Mouse (Mus musculus) spleen, adult 18-20 months (tissue): ENCODE data around the gene Dse.
"Not testable (repeated sequence)": the region's sequence is repeated elsewhere in the genome, so short reads cannot be mapped to it uniquely, and the experiment has no call there.

Source experiments
- DNase-seq, 2 experiments: peaks; one replicate each; pipeline ENCODE4 v3.0.0; 2022; ENCODE audit warnings: mixed read lengths in 2 of 2

Dse gene

DNA sequence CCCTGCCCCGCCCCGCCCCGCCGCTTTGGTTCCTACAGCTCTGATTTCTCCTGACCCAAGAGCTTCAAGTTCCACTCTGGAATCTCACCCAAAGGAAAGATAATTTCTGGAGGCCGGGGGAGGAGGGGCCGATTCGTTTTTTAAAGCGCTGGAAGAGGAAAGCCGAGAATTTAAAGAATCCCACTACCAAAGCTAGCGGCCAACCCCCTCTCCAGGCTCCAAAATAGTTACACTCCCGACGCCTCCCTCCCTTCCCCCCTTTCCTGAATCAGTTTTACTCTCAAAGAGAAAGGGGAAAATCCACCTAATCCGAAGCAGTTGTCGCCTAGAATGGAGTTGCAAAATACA lies at the start of gene Dse:
TSS of gene Dse (minus strand) at position 213 of the 348 bp plus-strand sequence.
- no peak for DNase-seq

DNA sequence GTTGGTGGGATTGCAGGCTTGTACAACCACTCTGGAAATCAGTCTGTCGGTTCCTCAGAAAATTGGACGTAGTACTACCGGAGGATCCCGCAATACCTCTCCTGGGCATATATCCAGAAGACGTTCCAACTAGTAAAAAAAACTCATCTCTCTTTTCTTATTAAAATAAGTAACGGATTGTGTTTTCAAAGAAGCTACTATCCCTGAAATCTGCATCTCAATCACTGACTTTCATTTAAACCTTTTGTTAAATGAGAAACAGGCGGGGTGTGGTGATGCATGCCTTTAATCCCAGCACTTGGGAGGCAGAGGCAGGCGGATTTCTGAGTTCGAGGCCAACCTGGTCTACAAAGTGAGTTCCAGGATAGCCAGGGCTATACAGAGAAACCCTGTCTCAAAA lies 45.3 kb upstream of the Dse start:
- DNase-seq: not testable (repeated sequence)

- DNase-seq: no peak
These were observed 42.1 kb upstream of the Dse start for GRCm38 (mm10) chr10:34249594-34249993.

DNA sequence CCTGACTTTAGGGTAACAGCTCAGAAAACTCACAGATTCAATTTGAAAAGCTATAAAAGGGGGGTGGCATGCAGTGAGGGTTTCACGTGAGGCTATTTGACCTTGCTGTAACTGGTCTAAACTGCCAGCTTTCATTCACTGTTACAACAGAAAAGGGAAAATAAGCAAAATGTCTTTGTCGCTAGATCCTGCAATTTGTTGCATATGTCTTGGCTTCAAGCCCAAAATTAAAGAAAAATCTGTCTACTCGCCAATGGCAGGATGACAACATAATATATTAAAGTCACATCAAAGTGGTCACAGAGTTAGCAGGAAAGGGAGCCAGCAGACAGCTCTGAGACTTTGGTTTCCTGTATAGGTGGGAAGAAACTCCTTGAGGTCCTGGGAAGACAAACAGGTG lies 40.2 kb upstream of the Dse start:
- no peak for DNase-seq

GRCm38 (mm10) chr10:34246106-34246505 lies 38.6 kb upstream of the Dse start:
- no peak for DNase-seq

DNA sequence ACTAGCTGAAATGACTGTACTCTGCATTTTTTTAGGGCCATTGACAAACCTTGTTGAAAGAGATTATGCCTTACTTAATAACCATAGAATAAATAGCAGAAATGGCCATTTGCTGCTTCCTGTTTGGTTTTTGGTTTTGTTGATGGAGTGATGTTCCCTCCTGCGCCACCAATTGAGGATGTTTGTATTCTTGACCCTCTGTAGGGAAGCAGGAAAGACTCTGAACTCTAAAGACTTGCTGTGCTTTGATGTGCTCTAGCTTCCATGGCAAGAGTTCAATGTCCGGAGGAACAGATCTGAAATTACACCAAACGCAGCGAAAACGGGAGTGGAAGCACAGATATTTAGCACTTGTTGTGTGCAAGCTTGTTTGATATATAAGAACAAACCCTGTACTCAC lies 37.2 kb upstream of the Dse start:
- DNase-seq: no peak

GRCm38 (mm10) chr10:34238536-34238935 lies 31.0 kb upstream of the Dse start:
- DNase-seq: no peak

DNA sequence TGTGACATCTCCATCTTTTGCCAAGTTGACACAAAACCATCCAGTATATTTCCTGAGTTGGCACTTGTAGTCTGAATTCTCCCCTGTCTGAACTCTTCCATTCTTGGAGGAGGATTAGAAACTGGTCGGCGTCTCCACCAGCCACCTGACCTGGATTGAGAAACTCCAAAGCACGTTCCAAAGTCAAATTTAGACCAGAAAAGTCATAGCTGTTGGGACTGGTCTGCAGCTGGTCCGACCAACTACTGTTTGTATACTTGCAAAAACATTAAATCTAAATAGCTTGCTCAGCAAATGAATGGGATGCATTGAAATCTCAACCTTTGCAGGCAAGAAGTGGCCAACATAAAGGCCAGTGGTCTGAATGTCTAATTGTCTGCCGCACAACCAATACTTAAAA lies 29.1 kb upstream of the Dse start:
- DNase-seq: no peak

DNA sequence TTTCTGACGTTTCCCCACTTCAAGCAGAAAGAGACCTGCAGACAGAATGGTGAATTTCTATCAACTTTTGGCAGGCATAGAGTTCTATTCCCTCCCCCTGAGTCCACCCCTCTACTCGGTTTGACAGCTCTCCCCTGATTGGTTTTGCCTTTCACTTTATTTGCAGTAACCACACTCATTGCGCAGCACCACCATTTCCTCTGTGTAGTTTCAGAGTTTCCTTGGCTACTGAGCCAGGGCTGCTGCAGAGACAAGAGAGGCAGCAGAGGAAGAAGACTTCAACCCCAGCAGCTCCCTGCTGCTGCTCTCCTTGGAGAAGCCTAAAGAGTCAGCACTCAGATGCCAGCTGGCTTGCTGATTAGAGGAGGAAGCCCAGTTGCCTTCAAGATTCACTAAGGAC lies 27.9 kb upstream of the Dse start:
- peak in 1 of 2 experiments; percentile 6 for DNase-seq

DNA sequence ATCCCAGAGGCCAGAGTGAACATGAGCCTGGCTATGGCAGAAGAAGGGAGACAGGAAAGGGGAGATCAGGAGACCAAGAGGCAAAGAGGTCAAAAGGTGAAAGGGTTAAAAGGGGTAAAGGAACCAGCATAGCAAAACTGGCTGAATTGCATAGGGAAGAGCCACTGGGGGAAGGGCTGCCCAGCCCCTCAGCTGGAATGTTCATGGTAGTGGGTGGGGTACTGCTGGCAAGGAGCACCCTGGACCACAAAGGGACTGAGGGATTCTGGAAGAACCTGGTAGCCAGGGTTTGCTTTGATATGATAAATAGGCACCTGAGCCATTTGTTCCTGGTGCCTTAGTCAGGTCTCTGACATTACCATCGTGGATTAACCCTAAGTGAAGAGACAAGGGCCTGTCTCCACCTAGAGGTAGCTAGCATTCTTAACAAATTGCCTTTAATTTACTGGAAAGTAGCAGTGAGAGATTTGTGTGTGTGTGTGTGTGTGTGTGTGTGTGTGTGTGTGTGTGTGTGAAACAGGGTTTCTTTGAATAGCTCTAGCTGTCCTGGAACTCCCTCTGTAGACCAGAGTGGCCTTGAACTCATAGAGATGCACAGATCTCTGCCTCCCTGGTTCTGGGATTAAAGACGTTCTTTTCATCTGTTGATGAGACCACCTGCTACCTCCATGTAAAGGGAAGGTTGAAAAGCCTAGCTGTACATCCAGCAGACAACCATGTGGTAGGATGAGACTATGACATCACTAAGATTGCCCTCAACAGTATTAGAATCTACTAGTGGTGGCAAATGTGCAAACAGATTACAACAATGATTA lies 26.6 kb upstream of the Dse start:
- DNase-seq: no peak

DNA sequence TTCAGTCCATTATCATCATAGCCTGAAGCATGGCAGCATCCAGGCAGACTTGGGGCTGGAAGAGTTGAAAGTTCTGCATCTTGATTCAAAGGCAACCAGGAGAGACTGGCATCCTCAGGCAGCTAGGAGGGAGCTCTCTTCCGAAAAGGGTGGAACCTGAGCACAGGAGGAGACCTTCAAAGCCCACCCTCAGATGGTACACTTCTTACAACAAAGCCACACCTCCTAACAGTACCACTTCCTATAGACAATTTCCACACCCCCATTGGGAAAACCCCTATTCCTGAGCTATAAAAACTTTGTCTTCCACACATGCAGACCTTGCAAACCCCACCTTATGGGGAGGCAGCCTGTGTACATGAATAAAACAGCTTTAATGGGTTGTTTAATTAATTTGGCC lies 25.9 kb upstream of the Dse start:
- no peak for DNase-seq

- DNase-seq: no peak
These were observed 22.7 kb upstream of the Dse start for GRCm38 (mm10) chr10:34230121-34230675.

- no peak for DNase-seq
These were observed 22.0 kb upstream of the Dse start for GRCm38 (mm10) chr10:34229491-34229890.

GRCm38 (mm10) chr10:34223660-34224059 lies 16.1 kb upstream of the Dse start:
- DNase-seq: no peak

DNA sequence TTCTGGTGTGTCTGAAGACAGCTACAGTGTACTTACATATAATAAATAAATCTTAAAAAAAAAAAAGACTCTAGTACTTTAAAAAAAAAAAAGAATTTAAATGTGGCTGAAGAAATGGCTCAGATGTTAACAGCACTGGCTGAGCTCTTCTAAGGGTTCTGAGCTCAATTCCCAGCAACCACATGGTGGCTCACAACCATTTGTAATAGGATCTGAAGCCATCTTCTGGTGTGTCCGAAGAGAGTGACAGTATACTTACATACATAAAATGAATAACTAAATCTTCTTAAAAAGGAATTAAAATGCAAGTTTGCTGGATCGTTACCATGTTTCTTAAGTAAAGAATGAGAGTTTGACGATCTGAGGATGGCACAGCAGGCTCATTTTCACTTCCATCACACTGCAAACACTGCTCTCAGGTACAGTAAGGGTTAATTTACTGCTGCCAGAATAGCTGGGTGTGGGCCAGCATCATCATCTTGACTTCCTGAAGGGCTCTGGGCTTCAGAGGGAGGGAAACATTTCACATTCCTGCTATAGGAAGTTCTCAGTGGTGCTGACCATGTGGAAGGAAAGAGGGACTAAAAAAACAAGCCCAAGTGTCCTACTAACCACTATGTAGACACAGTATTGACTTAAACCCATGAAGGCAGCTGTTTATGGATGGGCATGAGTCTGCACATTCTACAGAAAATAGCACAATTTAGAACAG lies 14.6 kb upstream of the Dse start:
- no peak for DNase-seq

DNA sequence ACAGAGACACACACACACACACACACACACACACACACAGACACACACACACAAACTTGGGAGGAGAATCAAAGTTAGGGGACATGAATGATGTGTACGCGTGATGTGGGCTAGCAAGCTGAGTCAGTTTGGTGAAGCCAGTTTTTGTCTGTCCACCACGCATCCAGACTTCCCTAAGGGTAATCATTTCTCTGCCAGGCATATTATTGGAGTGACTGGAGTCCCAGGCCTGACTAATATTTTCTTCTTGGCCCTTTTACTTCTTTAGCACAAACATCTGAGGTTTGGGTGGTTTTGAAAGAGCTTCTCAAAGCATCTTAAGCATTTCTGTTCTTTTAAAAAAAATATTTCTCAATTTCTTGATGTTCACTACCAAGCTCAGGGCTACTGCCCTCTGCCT lies 10.7 kb upstream of the Dse start:
- DNase-seq: no peak

GRCm38 (mm10) chr10:34215667-34216066 lies 8.2 kb upstream of the Dse start:
- no peak for DNase-seq

DNA sequence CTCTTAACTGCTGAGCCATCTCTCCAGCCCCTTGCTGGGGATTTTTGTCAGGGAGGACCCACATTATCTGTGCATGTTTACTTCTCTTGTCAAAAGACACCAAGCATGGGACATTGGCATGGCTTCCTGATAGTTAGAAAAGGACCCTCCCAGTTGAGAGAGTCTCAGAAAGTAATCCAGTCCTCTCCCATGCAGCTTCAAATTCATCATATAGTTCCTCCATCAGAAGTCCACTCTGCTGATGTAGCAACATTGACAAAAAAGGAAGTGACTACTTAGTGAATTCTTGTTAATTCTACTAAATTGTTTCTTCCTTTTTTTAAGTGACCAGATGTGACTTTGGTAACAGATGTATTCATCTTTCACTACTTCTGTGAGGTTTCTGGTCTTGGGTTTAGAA lies 2.4 kb upstream of the Dse start:
- DNase-seq: no peak

DNA sequence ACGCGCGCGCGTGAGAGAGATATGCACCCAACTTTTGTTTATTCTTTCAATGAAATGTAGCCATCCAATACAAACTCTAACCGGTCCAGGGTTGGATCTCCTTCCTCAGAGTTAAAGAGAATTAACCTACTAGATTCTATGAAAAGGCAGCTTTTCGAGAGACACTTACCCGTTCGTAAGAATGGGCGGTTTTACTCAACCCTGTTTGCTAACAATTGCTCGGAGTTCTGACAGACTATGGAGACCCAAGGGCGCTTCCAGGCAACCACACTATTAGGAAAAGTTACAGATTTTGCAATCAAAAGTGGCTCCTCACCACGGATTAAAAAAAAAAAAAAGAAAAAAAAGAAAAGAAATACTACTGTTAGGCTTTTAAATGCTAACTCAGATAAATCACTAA lies 516 bp upstream of the Dse start:
- DNase-seq: no peak

GRCm38 (mm10) chr10:34206783-34207502 lies 572 bp downstream of the Dse start:
- peak; percentile 47 to 57 for DNase-seq

GRCm38 (mm10) chr10:34206436-34206782 lies 1.1 kb downstream of the Dse start:
- peak; percentile 16 to 27 for DNase-seq

GRCm38 (mm10) chr10:34205825-34206224 lies 1.7 kb downstream of the Dse start:
- no peak for DNase-seq

DNA sequence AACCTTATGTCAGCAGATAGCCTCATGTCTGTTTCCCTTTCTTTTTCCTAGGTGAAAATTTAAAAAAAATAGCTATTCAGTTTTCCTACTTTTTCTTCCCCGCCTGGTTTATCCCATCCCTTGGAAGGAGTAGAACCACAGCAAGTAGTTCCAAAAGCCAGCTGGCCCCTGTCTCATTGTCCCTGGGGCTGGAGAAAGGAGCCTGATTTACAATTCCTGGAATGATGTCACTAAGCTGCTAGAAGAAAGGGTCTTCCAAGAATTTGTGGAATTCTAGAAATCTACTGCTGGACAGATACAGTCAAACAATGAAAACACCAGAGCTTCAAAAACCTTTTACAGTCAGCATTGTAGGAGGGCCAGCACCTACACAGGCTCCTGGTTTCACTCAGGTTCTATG lies 6.8 kb downstream of the Dse start:
- DNase-seq: no peak

DNA sequence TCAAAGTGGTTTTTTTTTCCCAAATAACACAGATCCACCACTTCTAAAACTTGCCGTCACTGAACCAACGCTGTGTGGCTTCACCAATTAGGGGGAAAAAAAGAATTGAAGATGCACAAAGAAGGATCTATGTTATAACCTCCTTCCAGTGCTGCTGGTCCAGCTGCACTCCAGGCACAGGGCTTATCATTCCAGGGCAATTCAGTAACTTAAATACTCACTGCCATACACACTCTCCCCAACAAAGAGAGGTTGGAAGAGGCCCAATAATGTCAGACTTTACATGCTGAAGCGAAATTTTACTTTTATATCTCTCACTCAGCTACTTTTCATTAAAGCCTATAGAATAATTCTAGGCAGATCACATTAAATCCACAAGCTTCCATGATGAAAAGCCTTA lies 8.9 kb downstream of the Dse start:
- no peak for DNase-seq
